Mouse (Mus musculus) c-Kit-positive CD71-positive TER-119-negative erythroid progenitor cells, embryonic 14.5 days (primary cell): ENCODE measurements around the gene Fam168a.

Experiments
- DNase-seq: peaks from one replicate; pipeline ENCODE4 v3.0.0-alpha.2; 2013; ENCODE audit warnings: low read depth

Fam168a gene

DNA sequence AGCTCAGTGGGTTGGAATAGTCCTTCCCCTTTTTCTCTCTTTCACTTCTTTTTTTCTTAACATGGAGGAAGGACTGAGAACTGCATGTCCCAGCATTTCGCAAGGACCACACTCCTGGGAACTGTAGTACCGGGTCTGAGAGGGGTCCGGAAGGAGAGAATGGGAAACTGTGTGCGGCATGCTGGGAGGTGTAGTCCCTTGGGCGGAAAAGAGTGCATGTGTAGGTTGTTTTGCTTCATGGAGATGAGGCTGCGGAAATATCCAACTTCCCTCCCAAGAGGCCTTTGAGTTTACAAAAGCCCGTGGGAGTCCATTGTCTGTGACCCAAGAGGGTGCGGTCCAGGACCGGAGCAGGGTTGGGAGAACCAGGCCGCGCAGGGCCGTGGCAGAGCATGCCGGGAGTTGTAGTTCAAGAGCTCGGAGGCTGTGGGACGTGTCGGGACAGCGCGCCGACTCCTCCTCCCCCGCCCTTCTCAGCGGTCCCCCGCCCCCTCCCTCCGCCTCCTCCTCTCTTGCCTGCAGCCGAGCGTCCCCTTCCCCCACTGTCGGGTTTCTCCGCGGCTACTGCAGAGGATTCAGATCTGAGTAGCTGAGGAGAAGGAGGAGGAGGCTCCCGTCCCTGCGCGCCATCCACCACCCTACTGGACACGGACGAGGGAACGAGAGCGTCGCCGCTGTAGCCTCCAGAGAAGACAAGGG, at the start of gene Fam168a:
Gene Fam168a (plus strand): TSS at position 493 of the 699 bp plus-strand sequence.
- peak; percentile 80 for DNase-seq

GRCm38 (mm10) chr7:100656739-100657138, 49.7 kb upstream of the Fam168a start:
- DNase-seq: no peak

GRCm38 (mm10) chr7:100658093-100658578, 48.3 kb upstream of the Fam168a start:
- DNase-seq: no peak

DNA sequence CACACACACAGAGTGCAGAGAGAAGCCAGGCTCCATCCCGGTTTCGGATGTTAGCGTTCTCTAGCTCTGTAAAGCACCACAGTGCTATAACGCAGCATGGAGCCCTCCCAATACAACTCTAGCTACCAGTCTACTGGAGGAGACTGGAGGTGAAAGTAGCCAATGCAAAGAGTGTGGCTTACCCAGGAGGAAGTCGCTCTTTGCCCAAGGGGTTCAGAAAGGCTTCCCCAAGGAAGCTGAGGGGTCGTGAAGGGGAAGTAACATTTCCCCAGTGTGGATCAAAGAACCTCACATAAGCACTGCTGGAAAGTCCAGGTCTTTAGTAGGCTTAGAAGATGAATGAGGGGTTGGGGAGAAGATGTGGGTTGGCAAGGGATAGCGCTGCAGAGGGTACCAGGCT, 45.2 kb upstream of the Fam168a start:
- no peak for DNase-seq

GRCm38 (mm10) chr7:100662231-100662630, 44.2 kb upstream of the Fam168a start, which contains the start of gene Plekhb1:
TSS of gene Plekhb1 (minus strand) at chr7:100662414.
- DNase-seq: no peak

GRCm38 (mm10) chr7:100663190-100663589, 43.2 kb upstream of the Fam168a start:
- DNase-seq: peak; percentile 70

GRCm38 (mm10) chr7:100663729-100664304, 42.6 kb upstream of the Fam168a start:
- DNase-seq: no peak

GRCm38 (mm10) chr7:100670646-100671045, 35.8 kb upstream of the Fam168a start:
- DNase-seq: no peak

- DNase-seq: no peak
These were observed 33.0 kb upstream of the Fam168a start for GRCm38 (mm10) chr7:100673452-100673851.

- DNase-seq: no peak
These were observed 31.5 kb upstream of the Fam168a start for GRCm38 (mm10) chr7:100674941-100675340.

- DNase-seq: no peak
These were observed 28.4 kb upstream of the Fam168a start for GRCm38 (mm10) chr7:100678052-100678451.

DNA sequence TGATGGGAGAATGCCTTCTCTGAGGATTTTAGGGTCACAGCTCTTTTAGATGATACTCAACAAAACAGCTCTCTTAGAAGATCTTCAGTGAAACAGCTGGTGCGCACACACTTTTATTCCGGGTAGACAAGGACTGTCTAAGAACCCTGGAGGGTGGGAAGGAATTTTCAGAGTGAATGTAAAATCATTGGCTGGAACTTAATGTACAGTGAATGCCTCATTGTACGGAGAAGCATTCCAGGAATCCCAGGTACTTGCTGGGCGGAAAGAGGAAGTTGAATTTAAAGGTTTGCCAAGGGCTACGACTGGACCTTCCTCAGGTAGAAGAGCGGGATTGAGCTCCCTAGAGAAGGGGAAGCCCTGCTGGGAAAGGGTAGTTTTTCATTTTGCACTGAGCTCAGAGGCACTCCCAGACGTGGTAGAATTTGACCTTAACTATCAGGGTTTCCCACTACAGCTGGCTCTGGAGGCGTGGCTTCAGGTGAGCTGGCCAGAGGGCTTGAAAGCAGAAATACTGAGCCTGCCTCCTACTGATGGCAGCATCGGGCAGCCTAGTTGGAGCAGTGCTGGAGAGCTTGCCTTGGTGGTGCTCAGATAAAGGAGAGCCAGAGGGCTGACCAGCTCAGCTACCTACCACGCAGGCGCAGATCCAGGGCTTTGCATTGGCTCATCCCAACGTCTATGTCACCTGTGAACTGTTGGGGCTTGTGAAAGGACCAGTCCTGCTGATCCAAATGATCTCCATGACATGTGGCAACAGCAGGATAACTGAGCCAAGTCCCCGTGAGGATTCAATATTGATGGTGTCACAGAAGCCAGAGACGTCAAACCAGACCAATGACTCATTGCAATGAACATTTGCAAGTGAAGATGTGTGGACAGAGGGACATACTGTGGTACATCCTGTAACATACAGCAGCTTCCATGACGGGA, 27.2 kb upstream of the Fam168a start:
- DNase-seq: no peak

DNA sequence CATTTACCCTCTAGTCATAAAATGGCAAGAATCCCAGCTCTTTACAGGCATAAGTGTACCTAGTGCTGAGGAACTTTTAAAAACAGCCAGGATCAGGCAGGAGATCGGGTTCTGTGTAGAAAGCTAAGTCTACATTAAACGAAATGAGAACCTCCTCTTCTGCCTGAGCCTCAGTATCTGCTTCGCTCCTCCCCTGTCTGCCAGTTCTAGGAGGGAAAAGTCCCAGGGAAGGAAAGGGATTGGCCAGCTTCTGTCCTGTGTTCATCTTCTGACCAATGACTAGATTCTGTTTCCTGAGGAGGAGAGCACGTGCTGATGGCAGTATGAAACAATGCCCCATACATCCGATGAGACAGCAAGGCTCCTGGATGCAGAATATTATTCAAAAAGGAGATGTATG, 25.3 kb upstream of the Fam168a start:
- DNase-seq: no peak

GRCm38 (mm10) chr7:100683241-100683640, 23.2 kb upstream of the Fam168a start:
- no peak for DNase-seq

DNA sequence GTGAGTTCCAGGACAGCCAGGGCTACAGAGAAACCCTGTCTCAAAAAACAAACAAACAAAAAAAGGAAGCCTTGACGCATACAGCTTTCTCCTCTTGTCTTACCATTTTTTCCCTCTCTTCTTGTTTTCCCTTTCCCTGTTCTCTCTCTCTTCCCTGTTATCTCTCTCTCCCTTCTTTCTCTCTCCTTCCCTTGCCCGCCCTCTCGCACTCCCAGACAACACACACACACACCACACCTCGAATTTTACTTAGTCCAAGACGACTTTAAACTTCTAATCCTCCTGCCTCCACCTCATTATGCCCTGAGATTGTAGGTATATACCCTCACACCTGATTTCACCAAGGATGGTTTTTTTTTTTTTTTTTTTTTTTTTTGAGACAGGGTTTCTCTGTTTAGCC, 22.4 kb upstream of the Fam168a start:
- DNase-seq: peak; percentile 24

DNA sequence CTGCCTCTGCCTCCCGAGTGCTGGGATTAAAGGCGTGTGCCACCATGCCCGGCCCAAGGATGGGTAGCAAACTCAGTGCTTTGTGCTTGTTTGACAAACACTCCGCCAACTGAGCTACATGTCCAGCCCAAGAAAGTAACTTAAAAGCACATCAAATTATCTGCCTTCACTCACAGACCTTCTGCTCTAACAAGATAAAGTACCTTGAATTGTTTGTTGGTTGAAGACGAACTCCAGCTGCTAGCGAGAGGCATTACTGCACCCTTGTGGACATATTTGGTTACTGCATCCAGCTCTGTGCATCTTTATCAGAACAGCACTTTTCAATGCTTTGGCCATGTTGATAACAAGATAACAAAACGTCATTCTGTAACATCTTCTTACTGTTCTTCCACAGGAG, 21.9 kb upstream of the Fam168a start:
- peak; percentile 96 for DNase-seq

GRCm38 (mm10) chr7:100685061-100686030, 21.1 kb upstream of the Fam168a start:
- peak; percentile 78 for DNase-seq

DNA sequence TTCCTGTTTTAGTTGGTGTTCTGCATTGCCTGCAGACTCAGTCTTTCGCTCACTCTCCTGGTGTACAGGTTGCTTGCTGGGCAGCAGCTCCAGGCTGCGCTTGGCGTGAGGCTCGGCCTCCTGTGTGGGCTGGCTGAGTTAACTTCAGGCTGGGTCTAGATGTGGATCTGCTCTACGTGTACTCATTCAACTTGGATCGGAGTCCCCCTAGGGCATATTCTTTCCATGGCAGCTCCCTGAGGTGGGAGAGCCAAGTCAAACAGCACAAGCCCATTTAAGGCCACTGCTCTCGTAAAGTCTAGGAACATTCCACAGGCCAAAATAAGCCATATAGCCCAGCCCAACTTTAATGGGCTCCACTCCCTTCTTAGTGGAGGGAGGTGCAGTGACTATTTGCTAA, 18.0 kb upstream of the Fam168a start:
- DNase-seq: no peak

GRCm38 (mm10) chr7:100693199-100693598, 13.2 kb upstream of the Fam168a start:
- no peak for DNase-seq

- DNase-seq: no peak
These were observed 6.4 kb upstream of the Fam168a start for GRCm38 (mm10) chr7:100699771-100700770.
